Mouse (Mus musculus): ENCODE data around the gene Tenm3. TPM values are rescaled to one million over a fixed set of nuclear protein-coding genes. Genes with fewer than 3 reads are reported as not detected.

Gene Tenm3
- total and polyA plus RNA-seq, 3 experiments, result 0.01 to 0.11 TPM; not detected in 1

DNA sequence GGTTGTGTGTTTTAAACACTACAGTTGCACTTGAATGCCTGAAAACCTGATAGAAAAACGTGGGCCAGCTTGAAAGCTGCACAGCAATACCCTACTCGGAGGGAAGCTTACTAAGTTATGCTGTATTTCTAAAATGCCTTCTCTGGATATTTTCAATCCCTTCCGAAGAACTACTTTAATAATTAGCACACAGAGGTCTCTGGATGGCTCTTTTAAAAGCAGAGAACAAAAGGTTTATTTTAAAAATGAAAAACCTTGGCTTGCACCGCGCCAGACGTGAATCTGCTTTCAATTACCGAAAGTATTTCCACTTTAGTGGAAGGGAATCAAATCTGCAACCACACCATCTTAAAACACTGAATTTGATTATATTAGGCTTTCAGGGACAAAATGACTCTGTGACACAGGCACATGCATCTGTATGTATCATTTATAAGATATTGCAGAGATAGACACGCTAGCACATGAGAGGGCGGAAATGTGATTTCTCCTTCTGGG, 289.9 kb downstream of the Tenm3 start:
- Histone ChIP-seq H3K4me1 (ENCODE audit: insufficient read depth, low read depth, low read length) (no peaks in the 10 kb centered on the region), H3K36me3 (replicated peaks) (no peaks in the 10 kb centered on the region), H3K4me3 (ENCODE audit: low read depth, low read length) (no peak overlapping the region), H3K27me3 (ENCODE audit: insufficient read depth, low read length) (no peaks in the 10 kb centered on the region), H3K9me3 (replicated peaks) (peaks cover 26% of the 10 kb centered on the region)
- TF ChIP-seq TAL1 (conservative IDR thresholded peaks at IDR 0.05; ENCODE audit: low read depth, low read length), result no peak
- TF ChIP-seq POLR2AphosphoS5 (IDR thresholded peaks at IDR 0.05; ENCODE audit: insufficient replicate concordance, low read depth, low read length), result no peak
- no peak for TF ChIP-seq GATA1 (IDR thresholded peaks at IDR 0.05; ENCODE audit: borderline replicate concordance, low read length)
- TF ChIP-seq GATA2 (IDR thresholded peaks at IDR 0.05; ENCODE audit: borderline replicate concordance, low read depth, low read length), result no peak
- no peak for TF ChIP-seq CTCF (IDR thresholded peaks at IDR 0.05; ENCODE audit: low read depth, low read length)
- DNase-seq (ENCODE audit: low spot score) (no peak), ATAC-seq (ENCODE audit: extremely low read depth, insufficient number of reproducible peaks, low FRiP score, poor library complexity, severe bottlenecking) (no peak)

DNA sequence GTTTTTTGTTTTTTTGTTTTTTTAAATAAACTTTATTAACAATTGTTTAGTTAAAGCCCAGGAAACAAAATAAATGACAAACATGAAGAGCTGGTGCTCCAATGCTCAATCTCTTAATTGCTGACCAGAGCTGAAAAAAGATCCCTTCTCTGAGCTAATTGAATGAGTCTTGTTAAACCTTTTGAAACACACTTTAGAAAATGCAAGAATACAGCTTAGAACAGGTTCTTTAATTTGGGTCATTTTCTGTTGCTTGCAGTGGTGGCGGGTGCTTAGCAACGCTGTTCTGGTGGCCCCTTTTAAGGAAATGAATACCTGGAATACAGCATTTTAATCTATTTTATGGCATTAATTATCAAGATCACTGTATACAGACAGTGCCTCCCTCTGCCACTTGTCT, 291.4 kb downstream of the Tenm3 start:
- Histone ChIP-seq H3K36me3 (replicated peaks) (no peaks in the 10 kb centered on the region), H3K27me3 (ENCODE audit: insufficient read depth, low read length) (no peaks in the 10 kb centered on the region), H3K9me3 (replicated peaks) (peaks cover 30% of the 10 kb centered on the region), H3K4me1 (ENCODE audit: insufficient read depth, low read depth, low read length) (no peaks in the 10 kb centered on the region), H3K4me3 (ENCODE audit: low read depth, low read length) (no peak overlapping the region)
- ATAC-seq (ENCODE audit: extremely low read depth, insufficient number of reproducible peaks, low FRiP score, poor library complexity, severe bottlenecking), result no peak
- TF ChIP-seq GATA2 (IDR thresholded peaks at IDR 0.05; ENCODE audit: borderline replicate concordance, low read depth, low read length) (no peak), POLR2AphosphoS5 (IDR thresholded peaks at IDR 0.05; ENCODE audit: insufficient replicate concordance, low read depth, low read length) (no peak), TAL1 (conservative IDR thresholded peaks at IDR 0.05; ENCODE audit: low read depth, low read length) (no peak), GATA1 (IDR thresholded peaks at IDR 0.05; ENCODE audit: borderline replicate concordance, low read length) (no peak), CTCF (IDR thresholded peaks at IDR 0.05; ENCODE audit: low read depth, low read length) (no peak)
- no peak for DNase-seq (ENCODE audit: low spot score)

DNA sequence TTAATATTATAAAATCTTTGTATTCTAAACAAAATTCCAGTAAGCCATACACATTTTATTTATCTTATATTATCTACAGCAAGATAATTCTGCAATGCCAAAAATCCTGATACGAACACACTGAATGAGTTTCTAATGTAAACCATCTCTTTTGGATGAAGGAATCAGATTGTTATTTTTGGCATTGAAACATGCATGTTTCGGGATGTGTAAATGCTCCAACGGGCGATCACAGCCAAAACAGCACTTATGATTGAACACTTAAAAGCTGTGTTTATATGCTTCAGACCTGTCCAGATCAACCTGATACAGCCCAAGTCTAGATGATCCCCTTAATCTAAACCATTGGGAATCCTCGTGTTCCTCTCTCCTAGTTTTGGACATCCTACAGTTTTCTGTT, 292.4 kb downstream of the Tenm3 start:
- Histone ChIP-seq H3K27me3 (ENCODE audit: insufficient read depth, low read length) (no peaks in the 10 kb centered on the region), H3K36me3 (replicated peaks) (no peaks in the 10 kb centered on the region), H3K4me1 (ENCODE audit: insufficient read depth, low read depth, low read length) (no peaks in the 10 kb centered on the region), H3K4me3 (ENCODE audit: low read depth, low read length) (no peak overlapping the region), H3K9me3 (replicated peaks) (peaks cover 30% of the 10 kb centered on the region)
- DNase-seq (ENCODE audit: low spot score), result no peak
- no peak for ATAC-seq (ENCODE audit: extremely low read depth, insufficient number of reproducible peaks, low FRiP score, poor library complexity, severe bottlenecking)
- no peak for TF ChIP-seq GATA1 (IDR thresholded peaks at IDR 0.05; ENCODE audit: borderline replicate concordance, low read length)
- no peak for TF ChIP-seq CTCF (IDR thresholded peaks at IDR 0.05; ENCODE audit: low read depth, low read length)
- no peak for TF ChIP-seq TAL1 (conservative IDR thresholded peaks at IDR 0.05; ENCODE audit: low read depth, low read length)

DNA sequence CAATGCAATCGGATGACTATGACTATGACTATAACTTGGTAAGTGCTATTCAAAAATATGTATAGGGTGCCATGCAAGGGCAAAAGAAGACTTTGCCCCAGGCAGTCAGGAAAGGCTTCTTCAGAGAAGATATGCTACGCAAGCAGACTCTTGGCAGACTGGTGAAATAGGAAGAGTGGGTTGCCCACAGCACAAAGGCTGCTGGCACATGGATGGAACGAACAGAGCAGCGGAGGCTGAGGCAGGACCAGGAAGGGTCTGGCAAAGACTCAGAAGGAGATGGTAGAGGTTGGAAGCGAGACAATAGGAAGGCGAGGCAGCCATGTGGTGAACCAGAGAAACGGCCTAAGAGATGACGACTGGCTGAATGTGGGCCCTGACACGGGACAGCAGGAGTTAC, 294.8 kb downstream of the Tenm3 start:
- Histone ChIP-seq H3K9me3 (replicated peaks) (peaks cover 25% of the 10 kb centered on the region), H3K36me3 (replicated peaks) (no peaks in the 10 kb centered on the region), H3K27me3 (ENCODE audit: insufficient read depth, low read length) (no peaks in the 10 kb centered on the region), H3K4me3 (ENCODE audit: low read depth, low read length) (no peak overlapping the region), H3K4me1 (ENCODE audit: insufficient read depth, low read depth, low read length) (no peaks in the 10 kb centered on the region)
- TF ChIP-seq CTCF (IDR thresholded peaks at IDR 0.05; ENCODE audit: low read depth, low read length), result no peak
- DNase-seq (ENCODE audit: low spot score), result no peak
- no peak for ATAC-seq (ENCODE audit: extremely low read depth, insufficient number of reproducible peaks, low FRiP score, poor library complexity, severe bottlenecking)

DNA sequence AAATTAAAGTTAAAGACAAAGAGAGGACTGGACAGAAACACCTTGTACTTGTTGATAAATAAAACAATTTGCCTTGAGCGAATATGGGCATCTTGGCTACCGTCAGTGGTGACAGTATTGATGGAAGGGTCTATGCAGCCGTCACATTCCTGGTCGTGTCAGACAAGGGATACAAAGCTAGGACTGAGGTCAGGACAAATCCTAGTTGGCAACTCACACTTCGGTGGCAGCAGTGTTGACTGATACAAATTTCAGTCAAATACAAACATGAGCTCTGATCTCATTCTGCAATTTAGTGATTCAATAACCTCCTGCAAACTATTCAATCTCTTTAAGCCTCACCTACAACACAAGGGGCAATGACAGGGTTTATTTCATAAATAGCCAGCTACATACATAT, 298.1 kb downstream of the Tenm3 start:
- DNase-seq (ENCODE audit: low spot score) (no peak), ATAC-seq (ENCODE audit: extremely low read depth, insufficient number of reproducible peaks, low FRiP score, poor library complexity, severe bottlenecking) (no peak)
- Histone ChIP-seq H3K36me3 (replicated peaks) (no peaks in the 10 kb centered on the region), H3K4me1 (ENCODE audit: insufficient read depth, low read depth, low read length) (no peaks in the 10 kb centered on the region), H3K9me3 (replicated peaks) (peaks cover 41% of the 10 kb centered on the region), H3K27me3 (ENCODE audit: insufficient read depth, low read length) (no peaks in the 10 kb centered on the region), H3K4me3 (ENCODE audit: low read depth, low read length) (no peak overlapping the region)
- TF ChIP-seq GATA1 (IDR thresholded peaks at IDR 0.05; ENCODE audit: borderline replicate concordance, low read length) (no peak), TAL1 (conservative IDR thresholded peaks at IDR 0.05; ENCODE audit: low read depth, low read length) (no peak), CTCF (IDR thresholded peaks at IDR 0.05; ENCODE audit: low read depth, low read length) (no peak), POLR2AphosphoS5 (IDR thresholded peaks at IDR 0.05; ENCODE audit: insufficient replicate concordance, low read depth, low read length) (no peak)

DNA sequence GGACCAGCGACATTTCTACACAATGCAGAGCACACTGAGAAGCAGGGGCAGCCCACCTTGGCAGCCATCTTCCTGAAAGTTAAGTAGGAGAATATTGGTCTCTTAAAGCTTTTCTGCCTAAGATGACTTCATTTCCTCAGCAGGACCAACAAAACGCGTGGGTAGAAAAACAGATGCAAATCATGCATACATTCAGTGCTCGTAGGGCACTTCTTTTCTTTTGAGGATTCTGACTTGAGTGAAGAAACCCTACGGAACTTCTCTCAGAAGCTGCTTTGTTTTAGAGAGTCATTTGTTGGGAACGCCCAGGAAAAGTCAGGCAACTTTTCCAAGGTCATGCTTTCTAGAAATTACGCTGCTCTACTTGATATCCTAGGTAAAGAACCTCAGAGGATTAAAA, 298.9 kb downstream of the Tenm3 start:
- Histone ChIP-seq H3K4me3 (ENCODE audit: low read depth, low read length) (no peak overlapping the region), H3K27me3 (ENCODE audit: insufficient read depth, low read length) (no peaks in the 10 kb centered on the region), H3K4me1 (ENCODE audit: insufficient read depth, low read depth, low read length) (no peaks in the 10 kb centered on the region), H3K36me3 (replicated peaks) (no peaks in the 10 kb centered on the region), H3K9me3 (replicated peaks) (peaks cover 44% of the 10 kb centered on the region)
- DNase-seq (ENCODE audit: low spot score) (no peak), ATAC-seq (ENCODE audit: extremely low read depth, insufficient number of reproducible peaks, low FRiP score, poor library complexity, severe bottlenecking) (no peak)
- TF ChIP-seq GATA1 (IDR thresholded peaks at IDR 0.05; ENCODE audit: borderline replicate concordance, low read length) (no peak), POLR2AphosphoS5 (IDR thresholded peaks at IDR 0.05; ENCODE audit: insufficient replicate concordance, low read depth, low read length) (no peak), CTCF (IDR thresholded peaks at IDR 0.05; ENCODE audit: low read depth, low read length) (no peak), GATA2 (IDR thresholded peaks at IDR 0.05; ENCODE audit: borderline replicate concordance, low read depth, low read length) (no peak), TAL1 (conservative IDR thresholded peaks at IDR 0.05; ENCODE audit: low read depth, low read length) (no peak)

DNA sequence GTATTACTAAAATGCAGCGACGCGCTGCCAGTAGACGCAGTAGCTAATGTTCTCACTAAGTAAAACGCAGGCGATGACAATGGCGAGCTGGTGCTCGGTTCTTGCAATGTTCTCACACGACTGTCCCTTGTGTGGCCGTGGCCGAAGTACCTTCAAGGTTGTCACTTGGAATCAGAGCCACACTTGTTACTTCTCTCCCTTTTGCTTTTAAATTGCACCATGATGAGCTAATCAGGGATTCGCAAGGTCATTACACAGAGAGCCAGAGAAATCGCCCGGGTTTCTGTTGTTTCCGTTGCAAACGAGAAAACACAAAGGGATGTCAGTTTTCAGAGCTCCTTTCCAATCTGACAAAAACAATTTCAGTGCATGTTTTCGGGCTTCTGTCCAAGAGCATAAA, 301.6 kb downstream of the Tenm3 start:
- no peak for ATAC-seq (ENCODE audit: extremely low read depth, insufficient number of reproducible peaks, low FRiP score, poor library complexity, severe bottlenecking)
- no peaks in the 10 kb centered on the region for H3K36me3 ChIP-seq (replicated peaks)
- no peak overlapping the region for H3K4me3 ChIP-seq (ENCODE audit: low read depth, low read length)
- no peak for DNase-seq (ENCODE audit: low spot score)
- TF ChIP-seq GATA1 (IDR thresholded peaks at IDR 0.05; ENCODE audit: borderline replicate concordance, low read length) (no peak), GATA2 (IDR thresholded peaks at IDR 0.05; ENCODE audit: borderline replicate concordance, low read depth, low read length) (no peak), CTCF (IDR thresholded peaks at IDR 0.05; ENCODE audit: low read depth, low read length) (no peak), POLR2AphosphoS5 (IDR thresholded peaks at IDR 0.05; ENCODE audit: insufficient replicate concordance, low read depth, low read length) (no peak), TAL1 (conservative IDR thresholded peaks at IDR 0.05; ENCODE audit: low read depth, low read length) (no peak)
- H3K4me1 ChIP-seq (ENCODE audit: insufficient read depth, low read depth, low read length), result no peaks in the 10 kb centered on the region
- H3K9me3 ChIP-seq (replicated peaks), result peaks cover 42% of the 10 kb centered on the region
- no peaks in the 10 kb centered on the region for H3K27me3 ChIP-seq (ENCODE audit: insufficient read depth, low read length)

Measured in G1E (cell line).